Mouse (Mus musculus): ENCODE results near the gene Fcnb. TPM values are rescaled to one million over a fixed set of nuclear protein-coding genes. Genes with fewer than 3 reads are reported as not detected.
A peak's percentile ranks its signal among the peaks of the same experiment; 100 is the strongest.

Fcnb gene
- polyA plus RNA-seq, 1 experiment from 2014 or later = 0.20 TPM

DNA sequence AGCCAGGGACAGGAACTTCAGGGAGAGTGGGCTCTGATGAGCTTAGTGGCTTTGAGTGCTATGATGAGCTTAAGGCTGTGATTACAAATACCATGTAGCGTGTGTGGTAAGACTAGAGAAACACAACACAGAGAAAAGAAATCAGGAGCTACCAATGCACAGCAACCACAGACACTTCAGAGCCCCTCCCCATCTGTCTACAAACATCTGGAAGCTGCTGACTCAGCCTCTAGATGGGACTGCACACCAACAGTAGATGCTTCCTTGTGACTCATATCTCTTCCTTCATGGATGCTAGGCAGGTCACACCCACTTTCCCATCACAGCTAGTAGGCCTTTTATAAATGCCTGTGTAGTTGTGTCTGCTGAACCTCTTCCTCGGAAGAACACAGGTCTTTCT is 17.2 kb upstream of the Fcnb start:
- Histone ChIP-seq H3K9me3 (no peaks in the 10 kb centered on the region), H3K27me3 (no peaks in the 10 kb centered on the region), H3K36me3 (no peaks in the 10 kb centered on the region), H3K4me1 (peaks cover 14% of the 10 kb centered on the region), H3K4me3 (no peak overlapping the region), H3K4me2 (replicated peaks) (no peak overlapping the region), H3K9ac (replicated peaks) (no peak overlapping the region), H3K27ac (replicated peaks) (no peak overlapping the region)
- WGBS = 91% methylated on average over 2 of the region's 2 CpGs
- ATAC-seq (replicated peaks) = no peak

DNA sequence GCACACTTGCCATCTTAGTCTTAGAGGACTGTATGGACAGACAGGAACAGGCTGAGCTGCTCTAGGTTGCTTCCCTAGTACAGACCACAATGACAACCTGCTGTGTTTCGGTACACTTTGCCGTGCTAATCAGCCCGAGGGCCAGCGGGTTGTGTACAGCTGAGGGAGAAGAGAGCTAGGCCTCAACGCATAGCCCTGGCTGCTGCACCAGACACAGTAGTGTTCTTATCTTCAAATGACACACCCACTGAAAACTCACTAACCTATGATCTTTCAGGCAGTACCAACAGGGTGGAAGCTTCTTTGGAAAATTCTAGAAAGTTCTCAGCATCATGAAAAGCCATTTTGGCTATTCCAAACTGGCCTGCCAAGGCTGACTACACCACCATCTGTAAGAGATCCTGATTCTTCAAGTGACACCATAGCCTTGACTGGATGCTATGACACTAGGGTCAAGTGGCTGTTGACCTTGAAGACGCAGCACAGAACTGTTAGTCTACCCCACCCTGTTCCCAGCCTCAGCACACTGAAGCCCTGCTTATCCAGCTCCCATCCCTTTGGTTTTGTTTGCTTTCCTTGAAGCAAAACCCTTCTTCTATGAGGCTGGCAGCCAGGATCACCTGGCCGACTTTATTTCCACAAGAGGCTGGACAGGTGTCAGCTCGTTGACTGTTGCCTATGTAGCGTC is 16.3 kb upstream of the Fcnb start:
- no peak for ATAC-seq (replicated peaks)
- H3K9ac ChIP-seq (replicated peaks) = no peak overlapping the region
- H3K4me1 ChIP-seq = peaks cover 14% of the 10 kb centered on the region
- WGBS = 79% methylated on average over 9 of the region's 9 CpGs
- H3K4me2 ChIP-seq (replicated peaks) = no peak overlapping the region
- H3K9me3 ChIP-seq = no peaks in the 10 kb centered on the region
- H3K4me3 ChIP-seq = no peak overlapping the region
- no peaks in the 10 kb centered on the region for H3K27me3 ChIP-seq
- no peaks in the 10 kb centered on the region for H3K36me3 ChIP-seq
- H3K27ac ChIP-seq (replicated peaks) = no peak overlapping the region

DNA sequence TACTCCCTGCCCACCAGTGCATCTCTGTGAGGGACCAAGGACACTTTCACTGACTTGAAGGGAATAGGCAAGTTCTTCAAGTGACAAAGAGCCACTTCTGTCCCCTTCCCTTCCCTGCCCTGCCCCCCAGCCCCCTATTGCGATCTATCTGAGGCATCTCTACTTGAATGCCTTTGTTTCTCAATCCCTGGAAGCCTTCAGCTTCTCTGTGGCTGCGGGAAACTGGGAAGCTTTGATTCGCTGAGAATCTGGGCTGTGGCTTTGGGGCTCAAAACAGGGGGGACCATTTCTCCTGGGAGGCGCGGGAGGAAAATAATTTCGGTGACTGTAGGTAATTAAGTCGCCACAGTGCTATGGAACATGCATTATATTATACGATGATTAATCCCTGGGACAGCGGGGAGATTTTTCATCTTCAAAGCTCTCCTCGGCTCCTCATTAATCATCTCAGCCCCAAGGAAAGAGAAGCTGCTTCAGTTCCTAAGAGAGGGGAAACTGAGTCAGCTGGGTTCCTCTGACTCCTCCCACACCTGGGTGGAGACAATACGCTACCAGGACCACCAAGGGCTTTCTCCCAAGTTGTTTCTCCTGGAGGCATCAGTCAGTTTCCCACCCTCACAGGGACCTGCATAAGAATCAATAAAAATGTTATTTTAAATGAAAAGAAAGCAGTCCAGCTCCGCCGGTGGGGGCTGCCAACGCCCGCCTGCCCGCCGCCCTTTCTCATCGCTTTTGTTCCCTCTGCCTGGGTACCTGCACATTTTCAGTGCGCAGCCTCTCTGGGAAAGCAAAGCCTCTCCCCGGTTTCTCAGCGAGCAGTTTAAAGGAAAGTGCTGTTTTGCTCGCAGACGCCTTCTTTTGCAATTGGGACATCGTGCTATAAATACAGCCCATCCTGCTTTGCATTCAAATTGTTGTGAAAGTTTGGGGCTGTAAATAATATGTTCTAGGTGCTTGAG is 14.1 kb upstream of the Fcnb start:
- Histone ChIP-seq H3K27me3 (no peaks in the 10 kb centered on the region), H3K36me3 (no peaks in the 10 kb centered on the region), H3K27ac (replicated peaks) (peak overlapping the region; percentile 67), H3K9ac (replicated peaks) (peak overlapping the region; percentile 38), H3K4me1 (peaks cover 14% of the 10 kb centered on the region), H3K4me2 (replicated peaks) (peak overlapping the region; percentile 51), H3K4me3 (peak overlapping the region; percentile 30), H3K9me3 (no peaks in the 10 kb centered on the region)
- ATAC-seq (replicated peaks) = peak; percentile 74
- WGBS = 2% methylated on average over 24 of the region's 24 CpGs

DNA sequence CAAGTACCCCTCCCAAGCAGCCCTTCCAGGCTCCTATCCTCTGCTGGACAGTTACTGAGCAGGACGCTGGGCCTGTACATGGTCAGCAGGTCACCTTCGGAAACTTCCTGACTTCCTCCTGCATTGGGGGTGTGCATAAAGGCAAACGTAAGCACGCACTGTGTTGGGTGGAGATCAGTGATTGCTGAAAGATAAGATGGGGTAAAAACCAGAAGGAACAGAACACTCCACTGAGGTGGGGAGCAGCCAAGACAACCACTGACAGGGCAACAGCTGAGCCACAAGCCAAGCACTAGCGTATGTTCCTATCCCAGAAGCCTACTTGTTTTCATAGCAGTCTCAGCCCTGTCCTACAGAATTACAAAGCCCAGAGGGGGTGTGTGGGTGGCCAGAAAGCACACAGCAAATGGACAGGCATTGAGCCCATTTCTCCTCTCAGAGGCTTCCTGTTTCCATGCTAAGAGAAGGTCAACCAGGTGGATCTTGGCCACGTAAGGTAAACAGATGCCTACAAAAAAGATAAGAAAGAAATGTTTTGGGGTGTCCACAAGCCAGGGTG is 12.1 kb upstream of the Fcnb start:
- Histone ChIP-seq H3K27ac (replicated peaks) (no peak overlapping the region), H3K4me2 (replicated peaks) (no peak overlapping the region), H3K4me1 (peaks cover 14% of the 10 kb centered on the region), H3K9ac (replicated peaks) (no peak overlapping the region), H3K4me3 (no peak overlapping the region), H3K9me3 (no peaks in the 10 kb centered on the region), H3K36me3 (no peaks in the 10 kb centered on the region), H3K27me3 (no peaks in the 10 kb centered on the region)
- no peak for ATAC-seq (replicated peaks)
- WGBS = 92% methylated on average over 6 of the region's 6 CpGs

DNA sequence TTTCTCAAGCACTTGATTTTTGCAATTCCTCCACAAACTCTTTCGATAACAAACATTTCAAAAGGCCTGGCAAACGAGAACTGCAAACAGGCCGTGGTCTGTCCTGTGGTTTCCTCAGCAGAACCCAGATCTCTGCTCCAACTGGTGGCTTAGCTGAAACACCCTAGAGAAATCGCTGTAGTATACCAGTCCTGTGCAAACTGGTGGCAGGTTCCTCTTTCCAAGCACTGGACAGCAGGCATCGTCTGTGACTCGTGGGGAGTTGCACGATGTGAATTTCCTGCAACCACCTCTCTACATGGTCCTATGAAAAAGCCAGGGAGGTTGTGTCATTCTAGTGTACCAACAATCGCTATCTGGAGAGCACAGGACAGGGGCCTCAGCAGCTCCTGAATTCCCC is 7.4 kb upstream of the Fcnb start:
- H3K4me2 ChIP-seq (replicated peaks) = no peak overlapping the region
- 89% methylated on average over 8 of the region's 8 CpGs for WGBS
- no peaks in the 10 kb centered on the region for H3K36me3 ChIP-seq
- H3K27ac ChIP-seq (replicated peaks) = no peak overlapping the region
- ATAC-seq (replicated peaks) = no peak
- no peaks in the 10 kb centered on the region for H3K27me3 ChIP-seq
- H3K4me3 ChIP-seq = no peak overlapping the region
- H3K9ac ChIP-seq (replicated peaks) = no peak overlapping the region
- H3K9me3 ChIP-seq = no peaks in the 10 kb centered on the region
- no peaks in the 10 kb centered on the region for H3K4me1 ChIP-seq

DNA sequence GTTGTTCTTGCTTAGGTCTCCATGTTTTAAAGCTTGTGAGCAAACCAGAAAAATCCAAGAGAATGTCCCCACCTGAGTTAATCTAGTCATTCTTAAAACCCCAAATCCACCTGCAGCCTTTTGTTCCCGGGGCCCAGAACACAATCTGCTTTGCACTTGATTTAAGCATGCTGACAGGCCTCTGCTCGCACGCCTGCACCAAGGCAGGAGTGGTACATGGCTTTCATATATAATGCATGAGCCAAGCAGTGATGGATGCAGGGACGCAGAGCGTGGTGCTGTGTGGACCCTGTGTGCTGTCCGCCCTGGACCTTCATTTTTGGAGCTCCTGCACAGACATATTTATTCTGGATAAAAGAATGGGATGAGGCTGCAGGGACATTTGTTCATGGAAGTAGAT is 6.4 kb upstream of the Fcnb start:
- H3K4me3 ChIP-seq = no peak overlapping the region
- H3K4me1 ChIP-seq = no peaks in the 10 kb centered on the region
- no peak for ATAC-seq (replicated peaks)
- H3K27me3 ChIP-seq = no peaks in the 10 kb centered on the region
- no peaks in the 10 kb centered on the region for H3K9me3 ChIP-seq
- WGBS = 78% methylated on average over 6 of the region's 6 CpGs
- no peaks in the 10 kb centered on the region for H3K36me3 ChIP-seq
- H3K27ac ChIP-seq (replicated peaks) = no peak overlapping the region
- H3K4me2 ChIP-seq (replicated peaks) = no peak overlapping the region
- no peak overlapping the region for H3K9ac ChIP-seq (replicated peaks)

DNA sequence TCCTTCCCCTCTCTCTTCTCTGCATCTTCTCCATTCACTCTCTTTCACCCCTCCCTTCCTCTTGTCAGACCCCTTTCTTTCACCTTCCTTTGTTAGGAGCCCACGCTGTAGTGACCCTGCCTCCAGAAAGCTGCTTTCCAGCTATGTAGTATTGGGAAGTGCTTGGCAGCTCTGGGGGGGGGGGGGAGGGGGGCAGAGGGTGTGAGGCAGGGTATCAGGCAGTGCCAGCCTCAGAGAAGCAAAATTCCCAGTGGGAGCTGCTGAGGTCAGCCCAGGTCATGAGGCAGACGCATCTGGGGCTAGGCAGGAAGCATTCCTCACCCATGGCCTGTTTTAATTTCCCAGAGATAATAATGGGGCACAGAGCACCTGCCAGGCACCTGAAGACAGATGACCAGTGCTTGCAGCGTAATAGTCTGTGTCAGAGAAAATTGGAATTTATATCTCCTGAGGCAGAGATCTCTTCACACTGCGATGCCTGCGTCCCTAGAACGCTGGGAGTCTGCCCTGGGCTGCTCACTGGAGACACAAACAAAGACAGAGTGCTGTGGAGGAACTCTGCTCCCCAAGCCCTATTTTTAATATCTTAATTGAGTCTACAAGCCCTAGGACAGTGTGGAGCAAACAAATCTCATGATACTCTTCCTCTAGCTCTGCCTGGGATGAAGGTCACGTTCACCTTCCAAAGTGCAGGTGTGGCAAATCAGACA is 5.8 kb upstream of the Fcnb start:
- Histone ChIP-seq H3K36me3 (no peaks in the 10 kb centered on the region), H3K27ac (replicated peaks) (no peak overlapping the region), H3K27me3 (no peaks in the 10 kb centered on the region), H3K9me3 (no peaks in the 10 kb centered on the region), H3K4me3 (no peak overlapping the region), H3K9ac (replicated peaks) (no peak overlapping the region), H3K4me2 (replicated peaks) (no peak overlapping the region), H3K4me1 (no peaks in the 10 kb centered on the region)
- no peak for ATAC-seq (replicated peaks)
- 66% methylated on average over 7 of the region's 7 CpGs for WGBS

DNA sequence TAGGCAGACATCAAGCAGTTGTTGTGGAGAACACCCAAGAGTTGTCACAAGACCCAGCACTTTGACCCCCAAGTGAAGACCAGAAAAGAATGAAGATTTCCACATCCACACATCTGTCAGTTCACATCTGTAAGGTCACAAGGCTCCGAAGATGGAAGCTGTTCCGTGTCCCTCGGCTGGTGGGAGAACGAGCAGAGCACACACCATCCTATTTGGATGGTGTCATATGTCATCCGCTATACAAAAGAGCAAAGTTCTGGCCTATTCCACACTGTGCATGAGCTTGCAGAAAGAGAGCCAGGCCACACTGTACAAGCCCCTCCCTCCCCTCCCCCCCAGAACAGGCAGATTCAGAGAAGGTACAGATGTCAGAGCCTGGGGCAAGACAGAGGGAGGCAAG is 4.4 kb upstream of the Fcnb start:
- Histone ChIP-seq H3K4me3 (no peak overlapping the region), H3K9me3 (no peaks in the 10 kb centered on the region), H3K4me1 (no peaks in the 10 kb centered on the region), H3K4me2 (replicated peaks) (no peak overlapping the region), H3K27ac (replicated peaks) (no peak overlapping the region), H3K9ac (replicated peaks) (no peak overlapping the region), H3K36me3 (no peaks in the 10 kb centered on the region), H3K27me3 (no peaks in the 10 kb centered on the region)
- ATAC-seq (replicated peaks) = no peak
- 78% methylated on average over 5 of the region's 5 CpGs for WGBS

DNA sequence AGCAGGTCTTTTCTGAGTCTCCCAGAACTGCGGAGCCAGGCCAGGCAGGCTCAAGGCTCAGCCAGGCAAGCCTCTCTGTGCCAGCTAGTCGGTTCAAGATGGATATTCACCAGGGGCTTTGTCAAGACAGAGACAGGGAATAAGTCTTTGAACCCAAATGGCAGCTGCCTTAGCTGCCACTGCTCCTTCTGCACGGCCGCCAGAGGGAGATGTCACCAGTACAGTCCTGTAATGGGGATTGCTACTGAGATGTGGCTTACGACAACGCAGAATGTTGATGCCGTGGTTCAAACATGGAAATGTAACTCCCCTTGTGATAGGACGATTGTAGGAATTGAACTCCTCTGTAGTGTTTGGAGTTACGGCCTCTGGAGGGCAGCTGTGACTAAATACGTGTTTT is 1.4 kb upstream of the Fcnb start:
- 82% methylated on average over 10 of the region's 10 CpGs for WGBS
- Histone ChIP-seq H3K4me2 (replicated peaks) (no peak overlapping the region), H3K4me3 (no peak overlapping the region), H3K27me3 (no peaks in the 10 kb centered on the region), H3K4me1 (no peaks in the 10 kb centered on the region), H3K27ac (replicated peaks) (no peak overlapping the region), H3K9ac (replicated peaks) (no peak overlapping the region), H3K36me3 (no peaks in the 10 kb centered on the region), H3K9me3 (no peaks in the 10 kb centered on the region)
- ATAC-seq (replicated peaks) = no peak

DNA sequence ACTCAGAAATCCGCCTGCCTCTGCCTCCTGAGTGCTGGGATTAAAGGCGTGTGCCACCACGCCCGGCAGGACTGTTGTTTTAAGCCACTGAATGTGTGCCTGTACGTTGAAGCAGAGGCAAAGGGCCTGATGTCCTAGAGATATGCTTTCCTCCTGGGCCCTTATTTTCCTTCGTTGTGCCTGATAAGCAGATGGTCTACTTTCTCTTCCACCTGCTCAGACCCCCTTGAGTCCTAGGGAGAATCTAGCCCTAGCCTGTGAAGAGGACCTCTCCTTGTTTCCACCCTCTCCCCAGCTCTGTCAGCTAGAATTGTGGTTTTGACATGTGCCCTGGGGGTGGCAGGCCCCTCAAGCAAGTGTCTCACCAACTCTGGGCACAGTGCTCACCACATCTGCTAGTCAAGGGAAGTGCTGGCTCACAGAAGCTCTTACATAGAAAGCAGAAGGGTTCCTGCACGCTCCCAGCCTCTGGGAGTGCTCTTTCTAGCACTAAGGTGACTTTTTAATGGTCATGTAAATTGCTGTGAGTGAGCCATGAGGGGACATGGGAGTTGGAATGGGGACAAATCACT is 9.0 kb downstream of the Fcnb start:
- no peak overlapping the region for H3K4me3 ChIP-seq
- H3K4me1 ChIP-seq = no peaks in the 10 kb centered on the region
- no peaks in the 10 kb centered on the region for H3K9me3 ChIP-seq
- no peak overlapping the region for H3K9ac ChIP-seq (replicated peaks)
- H3K36me3 ChIP-seq = no peaks in the 10 kb centered on the region
- WGBS = 83% methylated on average over 7 of the region's 7 CpGs
- no peak overlapping the region for H3K27ac ChIP-seq (replicated peaks)
- ATAC-seq (replicated peaks) = no peak
- no peak overlapping the region for H3K4me2 ChIP-seq (replicated peaks)
- no peaks in the 10 kb centered on the region for H3K27me3 ChIP-seq

DNA sequence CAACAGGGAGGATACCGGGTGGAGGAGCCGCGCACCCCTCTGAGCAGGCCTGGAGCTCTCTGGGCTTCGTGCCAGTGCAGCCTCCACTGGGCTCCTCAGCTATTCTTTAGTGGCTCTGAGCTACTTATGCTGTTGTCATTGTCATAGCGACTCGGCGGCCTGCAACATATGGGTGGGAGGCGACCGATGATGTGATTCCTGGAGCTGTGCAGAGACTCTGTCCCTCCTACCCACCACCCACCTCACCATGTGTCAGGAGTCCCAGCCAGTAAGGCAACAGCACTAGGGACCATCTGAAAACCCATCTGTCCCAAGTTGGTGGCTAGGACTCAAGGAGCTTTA is 16.2 kb downstream of the Fcnb start:
- no peaks in the 10 kb centered on the region for H3K27me3 ChIP-seq
- peak overlapping the region; percentile 74 for H3K27ac ChIP-seq (replicated peaks)

More for the DNA sequence above, 16.2 kb downstream of the Fcnb start:
- peaks cover 21% of the 10 kb centered on the region for H3K4me1 ChIP-seq
- no peaks in the 10 kb centered on the region for H3K36me3 ChIP-seq
- ATAC-seq (replicated peaks) = peak; percentile 94
- H3K4me3 ChIP-seq = no peak overlapping the region
- no peaks in the 10 kb centered on the region for H3K9me3 ChIP-seq
- H3K9ac ChIP-seq (replicated peaks) = no peak overlapping the region
- WGBS = 27% methylated on average over 9 of the region's 9 CpGs
- no peak overlapping the region for H3K4me2 ChIP-seq (replicated peaks)
